Mouse (Mus musculus) inflammation-experienced regulatory T-cells, adult 6 months (primary cell): ENCODE measurements around the gene Avil. TPM values are rescaled to one million over a fixed set of nuclear protein-coding genes. Genes with fewer than 3 reads are reported as not detected.
"Not testable (repeated sequence)": the region's sequence is repeated elsewhere in the genome, so short reads cannot be mapped to it uniquely, and the experiment has no call there.

Source experiments
- ATAC-seq: one replicate; pipeline ENCODE4 v1.8.0; 2017
- polyA plus RNA-seq, 3 experiments: library from polyadenylated mRNA; unstranded; fragments of 100-300 nt; shearing (Covaris generic); gene quantifications; one replicate each; pipeline ENCODE4 v1.2.1; 2017

Gene Avil
- polyA plus RNA-seq, 3 experiments from 2014 or later: 0.11 to 0.36 TPM; not detected in 1

- peak; percentile 54 for ATAC-seq
These were observed 59.7 kb downstream of the Avil start, which contains the start of gene March9 for GRCm38 (mm10) chr10:127059968-127060916. Gene March9 (minus strand): TSS chr10:127060184.

GRCm38 (mm10) chr10:127061085-127061484 is 60.6 kb downstream of the Avil start:
- no peak for ATAC-seq

- no peak for ATAC-seq
These were observed 61.0 kb downstream of the Avil start for GRCm38 (mm10) chr10:127061513-127061912.

GRCm38 (mm10) chr10:127062101-127062500 is 61.6 kb downstream of the Avil start:
- not testable (repeated sequence) for ATAC-seq

GRCm38 (mm10) chr10:127062503-127062902 is 62.0 kb downstream of the Avil start:
- no peak for ATAC-seq

GRCm38 (mm10) chr10:127063239-127063872 is 62.8 kb downstream of the Avil start, which contains the start of gene Cdk4:
Gene Cdk4 (plus strand): TSS chr10:127063534.
- peak; percentile 77 for ATAC-seq

- no peak for ATAC-seq
These were observed 63.7 kb downstream of the Avil start for GRCm38 (mm10) chr10:127063913-127064870.

- ATAC-seq: no peak
These were observed 65.5 kb downstream of the Avil start for GRCm38 (mm10) chr10:127065981-127066380.

- no peak for ATAC-seq
These were observed 66.1 kb downstream of the Avil start for GRCm38 (mm10) chr10:127066519-127067018.

GRCm38 (mm10) chr10:127068360-127069038 is 68.0 kb downstream of the Avil start:
- ATAC-seq: no peak

GRCm38 (mm10) chr10:127069281-127070189 is 69.0 kb downstream of the Avil start:
- no peak for ATAC-seq

Other genes starting within 250 kb of the Avil start
- 1 to 10 TPM; 3.4 to 7.5 (median 5.1) TPM for gene Atp23, start 99.4 kb upstream of the Avil start, polyA plus RNA-seq
- 10 to 100 TPM; 26.2 to 47.1 (median 38.5) TPM for gene Ctdsp2, start 22.0 kb upstream of the Avil start, polyA plus RNA-seq
- gene Tsfm, start 30.1 kb downstream of the Avil start, polyA plus RNA-seq: 10 to 100 TPM; 40.0 to 50.0 (median 48.3) TPM
- 10 to 100 TPM; 10.8 to 37.6 (median 28.4) TPM for gene Mettl1, start 40.7 kb downstream of the Avil start, polyA plus RNA-seq
- gene Eef1akmt3, start 40.8 kb downstream of the Avil start, polyA plus RNA-seq: under 1 TPM in 1 of 3 experiments, not detected in 2; 0.46 TPM
- not detected for gene Cyp27b1, start 47.5 kb downstream of the Avil start, polyA plus RNA-seq
- gene March9, start 59.5 kb downstream of the Avil start, polyA plus RNA-seq: under 1 TPM; 0.35 to 0.84 (median 0.72) TPM
- gene Cdk4, start 62.8 kb downstream of the Avil start, polyA plus RNA-seq: 100 to 1,000 TPM; 284 to 347 (median 295) TPM
- gene Tspan31, start 69.6 kb downstream of the Avil start, polyA plus RNA-seq: 100 to 1,000 TPM in 2 of 3 experiments, 10 to 100 TPM in 1; 97.8 to 134 (median 127) TPM
- gene Agap2, start 74.6 kb downstream of the Avil start, polyA plus RNA-seq: 10 to 100 TPM; 25.9 to 32.1 (median 31.2) TPM
- 10 to 100 TPM; 61.9 to 81.5 (median 75.8) TPM for gene Os9, start 120.4 kb downstream of the Avil start, polyA plus RNA-seq
- 100 to 1,000 TPM; 181 to 204 (median 188) TPM for gene B4galnt1, start 164.5 kb downstream of the Avil start, polyA plus RNA-seq
- 1 to 10 TPM; 3.2 to 4.3 (median 3.2) TPM for gene Slc26a10, start 179.9 kb downstream of the Avil start, polyA plus RNA-seq
- gene Arhgef25, start 189.4 kb downstream of the Avil start, polyA plus RNA-seq: under 1 TPM in 1 of 3 experiments, not detected in 2; 0.20 TPM
- gene Dtx3, start 195.0 kb downstream of the Avil start, polyA plus RNA-seq: 10 to 100 TPM; 35.2 to 56.0 (median 47.0) TPM
- 10 to 100 TPM; 25.7 to 32.1 (median 26.0) TPM for gene Pip4k2c, start 210.9 kb downstream of the Avil start, polyA plus RNA-seq